Mouse (Mus musculus) forebrain, embryonic 13.5 days (tissue): ENCODE measurements around the gene Vpreb1. TPM values are rescaled to one million over a fixed set of nuclear protein-coding genes. Genes with fewer than 3 reads are reported as not detected.

Source experiments
- ATAC-seq: fragments of 200-750 bp; cut with Nextera tagmentation; 2 replicates; pipeline ENCODE4 v1.8.0; 2017
- H3K27ac ChIP-seq: fragments of 300-500 bp; sonication (generic); 2 replicates; pipeline ENCODE4 v1.5.1; 2015; ENCODE audit warnings: inconsistent platforms, mild to moderate bottlenecking, moderate library complexity
- H3K27me3 ChIP-seq: fragments of 300-500 bp; sonication (generic); 2 replicates; pipeline ENCODE4 v1.6.1; 2015; ENCODE audit warnings: mild to moderate bottlenecking, inconsistent platforms
- H3K36me3 ChIP-seq: fragments of 300-500 bp; sonication (generic); 2 replicates; pipeline ENCODE4 v1.6.1; 2015; ENCODE audit warnings: mild to moderate bottlenecking, inconsistent platforms; ENCODE audit not compliant: poor library complexity, severe bottlenecking
- H3K4me1 ChIP-seq: fragments of 300-500 bp; sonication (generic); 2 replicates; pipeline ENCODE4 v1.6.1; 2015; ENCODE audit warnings: inconsistent platforms
- H3K4me2 ChIP-seq: fragments of 300-500 bp; sonication (generic); 2 replicates; pipeline ENCODE4 v1.6.1; 2015; ENCODE audit warnings: inconsistent platforms, mild to moderate bottlenecking, moderate library complexity
- H3K4me3 ChIP-seq: fragments of 300-500 bp; sonication (generic); 2 replicates; pipeline ENCODE4 v1.5.1; 2015; ENCODE audit warnings: mild to moderate bottlenecking, inconsistent platforms
- H3K9ac ChIP-seq: fragments of 300-500 bp; sonication (generic); 2 replicates; pipeline ENCODE4 v1.6.1; 2015; ENCODE audit warnings: mild to moderate bottlenecking, inconsistent platforms
- H3K9me3 ChIP-seq: fragments of 300-500 bp; sonication (generic); replicated peaks from 2 replicates; pipeline ENCODE4 v1.6.1; 2016; ENCODE audit warnings: inconsistent platforms
- WGBS: fragments of 180-500 bp; shearing (Covaris S2); methylation state at CpG from one replicate; pipeline ENCODE4 v1.1.7; 2015; 5-methylcytosine and 5-hydroxymethylcytosine counted together
- polyA plus RNA-seq: library from polyadenylated mRNA; unstranded; fragments of >200 nt; fragmentation: Nextera tagmentation; extraction: Ambion mirVana; gene quantifications from 2 replicates; pipeline ENCODE4 v1.2.1, GENCODE M21; 2015

The Vpreb1 gene
- 2.5 and 3.5 TPM in 2 replicates for polyA plus RNA-seq

DNA sequence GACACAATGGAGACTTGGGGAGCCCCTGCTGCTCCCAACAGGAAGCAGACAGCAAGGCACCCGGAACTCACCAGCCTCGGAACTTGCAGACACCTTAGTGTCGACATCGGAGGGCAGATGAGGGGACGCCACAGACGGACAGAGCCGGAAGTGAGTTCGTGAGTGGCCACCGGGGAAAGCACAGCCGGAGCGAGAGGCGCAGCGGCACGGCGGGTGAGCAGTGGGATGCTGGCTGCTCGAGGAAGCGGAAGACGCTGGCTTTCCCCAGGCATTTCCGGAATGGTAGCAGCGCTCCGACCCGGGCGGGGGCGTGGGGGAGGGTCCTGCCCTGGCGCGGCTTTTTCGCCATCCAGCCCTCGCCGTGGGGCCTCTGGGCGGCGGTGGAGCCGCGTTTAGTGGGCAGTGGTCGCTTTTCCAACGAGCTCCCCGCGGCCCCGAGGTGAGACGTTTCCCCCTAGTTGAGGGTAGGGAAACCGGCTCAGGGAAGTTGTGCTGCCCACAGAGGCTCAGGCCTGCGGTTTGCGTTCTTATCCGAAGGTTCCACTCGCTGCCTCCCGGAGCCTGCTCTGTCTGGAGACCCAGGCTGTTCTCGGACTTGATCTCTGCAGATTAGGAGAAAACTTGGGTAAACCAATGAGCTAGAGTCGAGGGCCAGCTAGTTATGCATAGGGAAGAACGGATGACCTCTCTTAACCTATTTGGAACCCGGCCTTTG is at the start of gene Vpreb1, which contains the start of gene Top3b:
Gene Vpreb1 (minus strand): TSS at position 227 of the 715 bp plus-strand sequence.
Gene Top3b (plus strand): TSS at position 120 of the 715 bp plus-strand sequence.
- Histone ChIP-seq H3K9me3 (no peaks in the 10 kb centered on the region), H3K4me3 (peak within 1 kb of the TSS; percentile 78), H3K36me3 (peaks cover 10% of the 10 kb centered on the region), H3K27ac (peak within 1 kb of the TSS; percentile 92), H3K4me1 (peaks cover 16% of the 10 kb centered on the region), H3K4me2 (peak within 1 kb of the TSS; percentile 81), H3K9ac (peak within 1 kb of the TSS; percentile 89), H3K27me3 (no peaks in the 10 kb centered on the region)
- ATAC-seq = peak; percentile 97
- WGBS = under 1% methylated on average over 49 of the region's 49 CpGs

- Histone ChIP-seq H3K27me3 (no peaks in the 10 kb centered on the region), H3K4me1 (no peaks in the 10 kb centered on the region), H3K9ac (no peak overlapping the region), H3K36me3 (peaks cover 98% of the 10 kb centered on the region), H3K9me3 (no peaks in the 10 kb centered on the region), H3K4me3 (no peak overlapping the region), H3K4me2 (no peak overlapping the region), H3K27ac (no peak overlapping the region)
- no peak for ATAC-seq
- WGBS = 93% methylated on average over 7 of the region's 7 CpGs
Measured at GRCm38 (mm10) chr16:16918441-16919117, 47.9 kb upstream of the Vpreb1 start.

DNA sequence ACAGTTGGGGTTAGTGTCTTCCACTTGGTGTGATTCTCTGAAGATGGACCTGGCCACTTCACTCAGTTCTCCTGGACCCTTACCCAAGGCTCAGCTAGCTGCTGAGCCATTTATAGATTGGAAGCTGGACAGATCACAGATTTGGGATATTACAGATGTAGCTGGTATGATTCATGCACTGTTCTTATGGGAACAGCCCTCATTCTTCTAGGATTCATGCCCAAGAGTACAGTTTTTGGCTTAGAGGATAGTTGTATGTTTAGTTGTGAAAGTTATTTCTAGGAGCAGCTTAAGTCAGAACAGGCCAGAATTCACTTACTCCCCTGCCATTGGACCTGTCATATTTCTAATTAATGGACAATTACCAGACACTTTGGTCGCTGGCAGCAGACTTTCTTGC is 42.8 kb upstream of the Vpreb1 start:
- no peak for ATAC-seq
- WGBS = 78% methylated on average over 1 of the region's 1 CpGs
- peaks cover 86% of the 10 kb centered on the region for H3K36me3 ChIP-seq
- H3K27ac ChIP-seq = no peak overlapping the region
- peaks cover 9% of the 10 kb centered on the region for H3K4me1 ChIP-seq
- H3K9ac ChIP-seq = no peak overlapping the region
- no peak overlapping the region for H3K4me3 ChIP-seq
- H3K27me3 ChIP-seq = no peaks in the 10 kb centered on the region
- H3K9me3 ChIP-seq = no peaks in the 10 kb centered on the region
- no peak overlapping the region for H3K4me2 ChIP-seq

- no peak overlapping the region for H3K9ac ChIP-seq
Measured at GRCm38 (mm10) chr16:16911641-16912597, 41.3 kb upstream of the Vpreb1 start.

DNA sequence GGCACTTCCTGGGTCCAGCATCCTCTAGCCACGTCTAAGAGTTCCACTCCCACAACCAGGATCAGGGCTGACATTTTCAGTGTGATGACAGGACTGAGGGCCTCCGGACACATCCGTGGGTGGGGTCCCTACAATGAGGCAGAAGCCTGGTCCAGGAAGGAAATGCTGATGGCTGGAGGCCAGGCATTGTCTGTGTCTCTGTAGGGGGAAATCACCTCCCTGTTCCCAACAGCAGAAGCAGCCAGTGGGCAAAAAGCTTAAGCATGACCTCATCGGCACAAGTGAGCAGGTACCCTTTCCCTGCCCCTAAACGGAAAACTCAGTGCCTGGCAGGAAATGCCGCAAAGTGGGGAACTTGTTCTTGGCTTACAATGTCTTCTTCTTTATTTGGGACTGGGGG is 37.2 kb upstream of the Vpreb1 start:
- ATAC-seq = no peak
- no peaks in the 10 kb centered on the region for H3K27me3 ChIP-seq
- peaks cover 9% of the 10 kb centered on the region for H3K4me1 ChIP-seq
- no peaks in the 10 kb centered on the region for H3K9me3 ChIP-seq
- no peak overlapping the region for H3K27ac ChIP-seq
- H3K36me3 ChIP-seq = peaks cover 83% of the 10 kb centered on the region
- no peak overlapping the region for H3K4me3 ChIP-seq
- no peak overlapping the region for H3K4me2 ChIP-seq
- no peak overlapping the region for H3K9ac ChIP-seq
- WGBS = 80% methylated on average over 6 of the region's 6 CpGs

More at GRCm38 (mm10) chr16:16911641-16912597, 41.3 kb upstream of the Vpreb1 start:
- Histone ChIP-seq H3K4me2 (0 out of 2 replicates have a peak overlapping the region, but pooled peaks have one; percentile 4), H3K27me3 (no peaks in the 10 kb centered on the region), H3K4me1 (peaks cover 9% of the 10 kb centered on the region), H3K27ac (peak overlapping the region; percentile 87), H3K36me3 (peaks cover 83% of the 10 kb centered on the region), H3K9me3 (no peaks in the 10 kb centered on the region), H3K4me3 (no peak overlapping the region)
- WGBS = 33% methylated on average over 13 of the region's 13 CpGs
- ATAC-seq = peak; percentile 94

- H3K27me3 ChIP-seq = no peaks in the 10 kb centered on the region
- no peak for ATAC-seq
- no peak overlapping the region for H3K4me2 ChIP-seq
- no peak overlapping the region for H3K27ac ChIP-seq
- 88% methylated on average over 5 of the region's 5 CpGs for WGBS
- no peak overlapping the region for H3K4me3 ChIP-seq
- H3K9ac ChIP-seq = no peak overlapping the region
- H3K4me1 ChIP-seq = peaks cover 6% of the 10 kb centered on the region; the same call in 1 of the 2 replicates
- H3K36me3 ChIP-seq = peaks cover 49% of the 10 kb centered on the region
- no peaks in the 10 kb centered on the region for H3K9me3 ChIP-seq
Measured at GRCm38 (mm10) chr16:16903188-16903587, 32.5 kb upstream of the Vpreb1 start.

DNA sequence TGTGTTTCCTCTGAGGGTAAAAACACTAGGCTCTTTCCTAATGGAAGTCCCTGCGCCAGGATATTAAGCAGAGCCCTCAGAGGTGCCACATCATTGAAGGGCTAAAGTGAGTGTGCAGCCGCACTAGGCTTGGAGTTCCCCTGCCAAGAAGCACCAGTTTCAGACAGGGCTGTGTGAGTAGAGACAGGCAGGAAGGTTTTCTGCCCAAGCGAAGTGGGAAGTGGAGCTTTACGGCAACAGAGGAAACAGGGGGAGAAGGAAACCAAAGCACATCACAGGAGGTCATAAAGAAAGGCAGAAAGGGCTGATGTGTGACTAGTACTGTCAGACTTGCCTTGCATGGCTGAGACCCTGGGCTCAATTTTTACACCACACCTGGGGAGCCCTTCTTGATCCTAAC is 31.7 kb upstream of the Vpreb1 start:
- no peak overlapping the region for H3K9ac ChIP-seq
- H3K9me3 ChIP-seq = no peaks in the 10 kb centered on the region
- H3K36me3 ChIP-seq = peaks cover 41% of the 10 kb centered on the region
- H3K4me2 ChIP-seq = no peak overlapping the region
- ATAC-seq = no peak
- H3K4me1 ChIP-seq = peaks cover 13% of the 10 kb centered on the region
- no peaks in the 10 kb centered on the region for H3K27me3 ChIP-seq
- 91% methylated on average over 4 of the region's 4 CpGs for WGBS
- no peak overlapping the region for H3K4me3 ChIP-seq
- no peak overlapping the region for H3K27ac ChIP-seq

DNA sequence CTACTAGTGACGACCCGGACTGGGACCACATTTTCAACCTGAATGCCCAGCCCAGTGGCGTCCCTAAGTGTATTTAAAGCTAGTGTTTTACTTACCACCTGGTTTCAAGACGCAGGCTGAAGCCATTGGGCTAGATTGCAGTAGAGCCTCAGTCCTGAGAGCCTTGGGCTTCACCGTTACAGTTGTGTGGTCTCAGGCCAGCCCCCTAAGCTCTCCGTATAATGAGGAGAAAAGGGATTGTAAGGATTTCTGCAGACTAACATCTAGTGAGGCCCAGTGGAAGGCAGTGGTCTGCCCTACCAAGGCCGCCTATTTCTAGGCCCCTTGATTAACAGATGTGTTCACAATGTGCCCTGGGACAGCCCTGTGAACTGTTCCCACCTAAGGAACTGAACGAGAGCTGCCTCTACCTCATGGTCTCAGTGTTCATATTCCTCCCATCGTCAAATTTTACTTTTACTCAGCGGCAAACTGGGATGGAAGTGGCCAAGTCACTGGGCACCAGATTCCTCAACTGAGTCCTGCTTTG is 26.5 kb upstream of the Vpreb1 start:
- Histone ChIP-seq H3K4me1 (peaks cover 23% of the 10 kb centered on the region), H3K27ac (peak overlapping the region; percentile 36; the same call in 1 of the 2 replicates), H3K9me3 (no peaks in the 10 kb centered on the region), H3K4me3 (peak overlapping the region; percentile 60), H3K27me3 (no peaks in the 10 kb centered on the region), H3K4me2 (peak overlapping the region; percentile 67), H3K36me3 (peaks cover 22% of the 10 kb centered on the region), H3K9ac (peak overlapping the region; percentile 81)
- peak; percentile 6 for ATAC-seq
- WGBS = 29% methylated on average over 10 of the region's 10 CpGs

GRCm38 (mm10) chr16:16896382-16897055 is 25.9 kb upstream of the Vpreb1 start, which contains the start of gene Ppm1f:
Gene Ppm1f (plus strand): TSS chr16:16896469.
- ATAC-seq = peak; percentile 92
- Histone ChIP-seq H3K4me3 (peak within 1 kb of the TSS; percentile 60), H3K27ac (peak within 1 kb of the TSS; percentile 36), H3K9ac (peak within 1 kb of the TSS; percentile 81), H3K4me1 (peaks cover 23% of the 10 kb centered on the region), H3K36me3 (peaks cover 28% of the 10 kb centered on the region), H3K9me3 (no peaks in the 10 kb centered on the region), H3K27me3 (no peaks in the 10 kb centered on the region), H3K4me2 (peak within 1 kb of the TSS; percentile 67)
- under 1% methylated on average over 29 of the region's 29 CpGs for WGBS

GRCm38 (mm10) chr16:16896015-16896381 is 25.4 kb upstream of the Vpreb1 start:
- Histone ChIP-seq H3K27ac (no peak overlapping the region), H3K4me1 (peaks cover 23% of the 10 kb centered on the region), H3K9ac (peak overlapping the region; percentile 31; the same call in 1 of the 2 replicates), H3K4me3 (no peak overlapping the region; the same call in 1 of the 2 replicates), H3K36me3 (peaks cover 33% of the 10 kb centered on the region), H3K4me2 (peak overlapping the region; percentile 67), H3K27me3 (no peaks in the 10 kb centered on the region), H3K9me3 (no peaks in the 10 kb centered on the region)
- no peak for ATAC-seq
- WGBS = 20% methylated on average over 4 of the region's 4 CpGs

DNA sequence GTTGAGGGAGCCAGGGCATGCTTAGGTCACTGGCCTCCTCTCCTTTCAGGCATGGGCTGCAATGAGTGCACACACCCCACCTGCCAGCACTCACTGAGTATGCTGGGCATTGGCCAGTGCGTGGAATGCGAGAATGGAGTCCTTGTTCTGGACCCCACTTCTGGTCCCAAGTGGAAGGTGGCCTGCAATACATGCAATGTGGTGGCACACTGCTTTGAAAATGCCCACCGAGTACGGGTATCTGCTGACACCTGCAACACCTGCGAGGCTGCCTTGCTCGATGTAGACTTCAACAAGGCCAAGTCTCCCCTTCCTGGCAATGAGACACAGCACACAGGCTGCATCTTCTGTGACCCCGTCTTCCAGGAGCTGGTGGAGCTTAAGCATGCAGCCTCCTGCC is 21.7 kb upstream of the Vpreb1 start:
- H3K4me2 ChIP-seq = no peak overlapping the region
- H3K9ac ChIP-seq = no peak overlapping the region
- peaks cover 10% of the 10 kb centered on the region for H3K4me1 ChIP-seq
- H3K36me3 ChIP-seq = peaks cover 69% of the 10 kb centered on the region
- no peak for ATAC-seq
- H3K4me3 ChIP-seq = no peak overlapping the region
- no peak overlapping the region for H3K27ac ChIP-seq
- 89% methylated on average over 7 of the region's 7 CpGs for WGBS
- H3K9me3 ChIP-seq = no peaks in the 10 kb centered on the region
- no peaks in the 10 kb centered on the region for H3K27me3 ChIP-seq
